Mouse (Mus musculus): ENCODE data around the gene Nr2f2. TPM values are rescaled to one million over a fixed set of nuclear protein-coding genes. Genes with fewer than 3 reads are reported as not detected.

Gene Nr2f2
- polyA plus RNA-seq, 1 experiment from 2014 or later = 32.5 TPM

- Histone ChIP-seq H3K27me3 (ENCODE audit: control insufficient read depth, insufficient read depth, low read length) (peaks cover 96% of the 10 kb centered on the region), H3K27ac (replicated peaks in 1 of 2; ENCODE audit: control insufficient read depth in 1 of 2, insufficient read depth in 1 of 2, low read depth in 2 of 2, low read length in 2 of 2) (no peak overlapping the region), H3K9me3 (ENCODE audit: control insufficient read depth, low read length) (no peaks in the 10 kb centered on the region), H3K4me1 (ENCODE audit: control insufficient read depth in 2 of 2, insufficient read depth in 2 of 2, low read length in 2 of 2) (peaks cover 4 to 11% of the 10 kb centered on the region in 2 experiments; a peak in 3 of 4 replicates), H3K9ac (ENCODE audit: low read length) (no peak overlapping the region), H3K36me3 (ENCODE audit: control insufficient read depth, insufficient read depth, low read length) (no peaks in the 10 kb centered on the region), H3K4me3 (ENCODE audit: control insufficient read depth in 1 of 2, insufficient read depth in 1 of 2, low read depth in 1 of 2, low read length in 2 of 2) (no peak overlapping the region), H3K4me2 (ENCODE audit: low read length) (no peak overlapping the region)
- WGBS = 16% methylated on average over 7 of the region's 7 CpGs
- ATAC-seq (ENCODE audit: insufficient number of reproducible peaks, insufficient read depth, low FRiP score, low read depth) = no peak
Observed at GRCm38 (mm10) chr7:70335411-70335810, 31.1 kb downstream of the Nr2f2 start.

- Histone ChIP-seq H3K9ac (ENCODE audit: low read length) (no peak overlapping the region), H3K4me1 (ENCODE audit: control insufficient read depth in 2 of 2, insufficient read depth in 2 of 2, low read length in 2 of 2) (peaks cover 4 to 11% of the 10 kb centered on the region in 2 experiments; a peak in 3 of 4 replicates), H3K9me3 (ENCODE audit: control insufficient read depth, low read length) (no peaks in the 10 kb centered on the region), H3K4me3 (ENCODE audit: control insufficient read depth in 1 of 2, insufficient read depth in 1 of 2, low read depth in 1 of 2, low read length in 2 of 2) (peak overlapping the region in 1 of 2 experiments; percentile 18; a peak in 1 of 4 replicates), H3K27ac (replicated peaks in 1 of 2; ENCODE audit: control insufficient read depth in 1 of 2, insufficient read depth in 1 of 2, low read depth in 2 of 2, low read length in 2 of 2) (no peak overlapping the region), H3K27me3 (ENCODE audit: control insufficient read depth, insufficient read depth, low read length) (peaks cover 95% of the 10 kb centered on the region), H3K36me3 (ENCODE audit: control insufficient read depth, insufficient read depth, low read length) (no peaks in the 10 kb centered on the region), H3K4me2 (ENCODE audit: low read length) (peak overlapping the region; percentile 58)
- WGBS = under 1% methylated on average over 17 of the region's 17 CpGs
- no peak for ATAC-seq (ENCODE audit: insufficient number of reproducible peaks, insufficient read depth, low FRiP score, low read depth)
Observed at GRCm38 (mm10) chr7:70334836-70335235, 31.7 kb downstream of the Nr2f2 start.

GRCm38 (mm10) chr7:70333851-70334250, 32.7 kb downstream of the Nr2f2 start:
- no peak overlapping the region for H3K27ac ChIP-seq (replicated peaks in 1 of 2; ENCODE audit: control insufficient read depth in 1 of 2, insufficient read depth in 1 of 2, low read depth in 2 of 2, low read length in 2 of 2)
- no peaks in the 10 kb centered on the region for H3K9me3 ChIP-seq (ENCODE audit: control insufficient read depth, low read length)
- H3K36me3 ChIP-seq (ENCODE audit: control insufficient read depth, insufficient read depth, low read length) = no peaks in the 10 kb centered on the region
- H3K9ac ChIP-seq (ENCODE audit: low read length) = no peak overlapping the region
- ATAC-seq (ENCODE audit: insufficient number of reproducible peaks, insufficient read depth, low FRiP score, low read depth) = no peak
- no peak overlapping the region for H3K4me3 ChIP-seq (ENCODE audit: control insufficient read depth in 1 of 2, insufficient read depth in 1 of 2, low read depth in 1 of 2, low read length in 2 of 2)
- peaks cover 95% of the 10 kb centered on the region for H3K27me3 ChIP-seq (ENCODE audit: control insufficient read depth, insufficient read depth, low read length)
- WGBS = 13% methylated on average over 11 of the region's 11 CpGs
- H3K4me2 ChIP-seq (ENCODE audit: low read length) = no peak overlapping the region
- peaks cover 4 to 11% of the 10 kb centered on the region in 2 experiments; a peak in 3 of 4 replicates for H3K4me1 ChIP-seq (ENCODE audit: control insufficient read depth in 2 of 2, insufficient read depth in 2 of 2, low read length in 2 of 2)

DNA sequence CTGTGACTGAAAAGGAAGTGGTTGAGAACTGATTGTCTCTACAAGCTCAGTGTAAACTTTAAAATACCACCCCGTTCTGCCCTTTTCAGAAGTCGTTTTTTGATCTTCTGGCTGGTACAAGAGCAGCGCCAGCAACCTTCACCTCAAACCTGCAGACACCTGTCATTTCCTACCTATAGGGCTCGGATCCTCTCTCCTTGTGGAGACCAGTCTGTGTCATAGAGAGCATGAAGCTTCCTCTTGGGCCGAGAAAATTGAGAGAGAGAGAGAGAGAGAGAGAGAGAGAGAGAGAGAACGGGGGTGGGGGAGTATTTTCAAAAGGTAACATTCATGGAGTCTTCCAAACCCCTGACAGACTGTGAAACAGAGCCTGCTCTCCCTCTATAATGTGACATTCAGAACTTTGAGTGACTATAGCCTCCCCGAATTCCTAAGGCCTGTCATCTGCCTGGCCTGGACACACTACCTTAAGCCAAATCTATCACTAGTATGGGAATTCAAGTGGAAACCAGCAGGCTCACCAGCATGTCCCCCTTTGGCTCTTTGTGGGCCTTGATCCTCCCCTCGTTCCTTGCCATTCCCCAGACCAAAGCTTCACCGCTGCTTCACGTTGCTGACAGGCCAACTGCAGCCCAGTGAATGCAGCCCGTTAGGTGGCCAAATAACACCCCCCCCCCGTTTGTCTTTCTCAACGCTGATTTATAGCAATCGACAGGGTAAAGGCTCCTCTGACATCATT, 33.4 kb downstream of the Nr2f2 start:
- no peak for ATAC-seq (ENCODE audit: insufficient number of reproducible peaks, insufficient read depth, low FRiP score, low read depth)
- Histone ChIP-seq H3K4me3 (ENCODE audit: control insufficient read depth in 1 of 2, insufficient read depth in 1 of 2, low read depth in 1 of 2, low read length in 2 of 2) (no peak overlapping the region), H3K4me1 (ENCODE audit: control insufficient read depth in 2 of 2, insufficient read depth in 2 of 2, low read length in 2 of 2) (peaks cover 4 to 11% of the 10 kb centered on the region in 2 experiments; a peak in 3 of 4 replicates), H3K27ac (replicated peaks in 1 of 2; ENCODE audit: control insufficient read depth in 1 of 2, insufficient read depth in 1 of 2, low read depth in 2 of 2, low read length in 2 of 2) (no peak overlapping the region), H3K27me3 (ENCODE audit: control insufficient read depth, insufficient read depth, low read length) (peaks cover 95% of the 10 kb centered on the region), H3K36me3 (ENCODE audit: control insufficient read depth, insufficient read depth, low read length) (no peaks in the 10 kb centered on the region), H3K9me3 (ENCODE audit: control insufficient read depth, low read length) (no peaks in the 10 kb centered on the region), H3K4me2 (ENCODE audit: low read length) (no peak overlapping the region), H3K9ac (ENCODE audit: low read length) (no peak overlapping the region)
- 14% methylated on average over 14 of the region's 14 CpGs for WGBS

DNA sequence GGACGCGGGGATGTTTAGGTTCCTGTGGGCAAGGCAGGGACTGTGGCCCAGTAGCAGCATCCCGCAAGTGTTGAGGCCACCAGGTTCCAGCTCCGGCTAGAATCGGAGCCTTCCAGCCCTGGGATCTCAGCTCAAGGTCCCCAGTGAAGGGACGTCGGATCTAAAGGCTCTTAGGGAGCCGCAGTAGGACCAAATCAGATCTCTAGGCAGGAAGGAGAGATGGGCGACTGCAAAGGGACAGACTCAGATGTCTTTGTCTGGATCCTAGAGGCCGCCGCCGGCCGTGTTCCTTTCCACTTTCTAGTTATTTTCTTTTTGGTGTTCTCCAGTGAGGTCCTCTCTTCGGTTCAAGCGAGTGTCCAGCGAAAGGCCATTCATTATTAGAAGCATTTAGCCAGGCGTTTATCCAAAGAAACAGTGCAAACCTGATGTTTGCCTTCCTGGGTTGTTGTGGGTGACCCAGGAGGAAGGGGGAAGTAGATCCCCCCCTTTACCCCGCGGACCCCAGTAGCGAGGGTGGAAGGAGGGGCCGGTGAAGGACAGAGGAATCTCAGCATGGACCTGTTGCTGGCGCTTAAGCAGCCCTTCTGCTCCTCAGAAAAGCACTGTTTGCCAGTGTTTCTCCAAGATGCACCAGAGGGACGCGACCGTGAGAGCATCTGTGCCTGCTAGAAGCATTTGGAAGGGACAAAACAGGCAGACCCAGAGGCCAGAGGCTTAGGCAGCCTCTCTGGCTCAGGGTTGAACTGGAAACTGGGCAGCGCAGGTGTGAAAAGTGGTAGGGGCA, 34.3 kb downstream of the Nr2f2 start:
- H3K4me3 ChIP-seq (ENCODE audit: control insufficient read depth in 1 of 2, insufficient read depth in 1 of 2, low read depth in 1 of 2, low read length in 2 of 2) = peak overlapping the region; percentile 40 to 44
- peak overlapping the region; percentile 79 for H3K4me2 ChIP-seq (ENCODE audit: low read length)
- H3K36me3 ChIP-seq (ENCODE audit: control insufficient read depth, insufficient read depth, low read length) = no peaks in the 10 kb centered on the region
- no peaks in the 10 kb centered on the region for H3K9me3 ChIP-seq (ENCODE audit: control insufficient read depth, low read length)
- peaks cover 95% of the 10 kb centered on the region for H3K27me3 ChIP-seq (ENCODE audit: control insufficient read depth, insufficient read depth, low read length)
- WGBS = 3% methylated on average over 26 of the region's 26 CpGs
- no peak overlapping the region for H3K27ac ChIP-seq (replicated peaks in 1 of 2; ENCODE audit: control insufficient read depth in 1 of 2, insufficient read depth in 1 of 2, low read depth in 2 of 2, low read length in 2 of 2)
- peaks cover 4 to 11% of the 10 kb centered on the region in 2 experiments; a peak in 3 of 4 replicates for H3K4me1 ChIP-seq (ENCODE audit: control insufficient read depth in 2 of 2, insufficient read depth in 2 of 2, low read length in 2 of 2)
- 0 out of 2 replicates have a peak, but pooled peaks have one; percentile 26 for ATAC-seq (ENCODE audit: insufficient number of reproducible peaks, insufficient read depth, low FRiP score, low read depth)
- no peak overlapping the region; the same call in 1 of the 2 replicates for H3K9ac ChIP-seq (ENCODE audit: low read length)

- ATAC-seq (ENCODE audit: insufficient number of reproducible peaks, insufficient read depth, low FRiP score, low read depth) = 0 out of 2 replicates have a peak, but pooled peaks have one; percentile 36
- peak overlapping the region; percentile 10; the same call in 1 of the 2 replicates for H3K9ac ChIP-seq (ENCODE audit: low read length)
- H3K27ac ChIP-seq (replicated peaks in 1 of 2; ENCODE audit: control insufficient read depth in 1 of 2, insufficient read depth in 1 of 2, low read depth in 2 of 2, low read length in 2 of 2) = no peak overlapping the region
- no peaks in the 10 kb centered on the region for H3K9me3 ChIP-seq (ENCODE audit: control insufficient read depth, low read length)
- peak overlapping the region; percentile 79 for H3K4me2 ChIP-seq (ENCODE audit: low read length)
- peak overlapping the region; percentile 40 to 44 for H3K4me3 ChIP-seq (ENCODE audit: control insufficient read depth in 1 of 2, insufficient read depth in 1 of 2, low read depth in 1 of 2, low read length in 2 of 2)
- H3K36me3 ChIP-seq (ENCODE audit: control insufficient read depth, insufficient read depth, low read length) = no peaks in the 10 kb centered on the region
- peaks cover 96% of the 10 kb centered on the region for H3K27me3 ChIP-seq (ENCODE audit: control insufficient read depth, insufficient read depth, low read length)
- 0% methylated on average over 48 of the region's 48 CpGs for WGBS
- peaks cover 4 to 11% of the 10 kb centered on the region in 2 experiments; a peak in 3 of 4 replicates for H3K4me1 ChIP-seq (ENCODE audit: control insufficient read depth in 2 of 2, insufficient read depth in 2 of 2, low read length in 2 of 2)
Observed at GRCm38 (mm10) chr7:70331243-70332063, 35.1 kb downstream of the Nr2f2 start.

- no peak overlapping the region for H3K27ac ChIP-seq (replicated peaks in 1 of 2; ENCODE audit: control insufficient read depth in 1 of 2, insufficient read depth in 1 of 2, low read depth in 2 of 2, low read length in 2 of 2)
- no peaks in the 10 kb centered on the region for H3K36me3 ChIP-seq (ENCODE audit: control insufficient read depth, insufficient read depth, low read length)
- H3K27me3 ChIP-seq (ENCODE audit: control insufficient read depth, insufficient read depth, low read length) = peaks cover 96% of the 10 kb centered on the region
- no peaks in the 10 kb centered on the region for H3K9me3 ChIP-seq (ENCODE audit: control insufficient read depth, low read length)
- peaks cover 4 to 11% of the 10 kb centered on the region in 2 experiments; a peak in 3 of 4 replicates for H3K4me1 ChIP-seq (ENCODE audit: control insufficient read depth in 2 of 2, insufficient read depth in 2 of 2, low read length in 2 of 2)
- ATAC-seq (ENCODE audit: insufficient number of reproducible peaks, insufficient read depth, low FRiP score, low read depth) = no peak
- H3K4me2 ChIP-seq (ENCODE audit: low read length) = peak overlapping the region; percentile 79
- no peak overlapping the region for H3K9ac ChIP-seq (ENCODE audit: low read length)
- H3K4me3 ChIP-seq (ENCODE audit: control insufficient read depth in 1 of 2, insufficient read depth in 1 of 2, low read depth in 1 of 2, low read length in 2 of 2) = peak overlapping the region; percentile 9 to 44; a peak in 2 of 4 replicates
- WGBS = 2% methylated on average over 19 of the region's 19 CpGs
Observed at GRCm38 (mm10) chr7:70330761-70331242, 35.7 kb downstream of the Nr2f2 start.
